Mouse (Mus musculus) liver, embryonic 14 days (tissue): ENCODE data around the gene Saa3. TPM values are rescaled to one million over a fixed set of nuclear protein-coding genes. Genes with fewer than 3 reads are reported as not detected.

Experiments
- polyA plus RNA-seq: library from polyadenylated mRNA; depleted of rRNA; stranded (reverse); fragments of >200 nt; gene quantifications from 2 replicates; pipeline ENCODE4 v1.2.3, GENCODE M21; 2012; rRNA removed

Saa3 gene
- polyA plus RNA-seq = 1.2 and 1.7 TPM in 2 replicates

DNA sequence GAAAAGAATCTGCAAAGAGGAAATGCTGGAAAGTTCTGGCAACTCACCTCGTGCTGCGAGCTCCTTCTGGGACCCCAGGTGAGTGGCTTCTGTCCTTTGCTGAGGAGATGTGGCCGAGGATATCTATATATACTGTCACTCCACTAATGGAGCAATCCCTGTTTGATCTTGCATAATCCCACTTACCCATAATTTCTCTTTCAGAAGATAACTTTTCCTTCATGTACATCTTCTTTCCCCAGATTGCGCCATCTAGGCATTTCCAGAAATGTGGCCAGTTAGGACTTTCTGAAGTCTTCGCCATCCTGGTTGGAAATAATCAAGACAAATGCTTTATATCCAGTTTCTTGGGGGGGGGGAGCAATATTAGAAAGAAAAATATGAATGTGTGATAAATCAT is at the start of gene Saa3:
TSS of gene Saa3 (minus strand) at position 101 of the 400 bp plus-strand sequence.

DNA sequence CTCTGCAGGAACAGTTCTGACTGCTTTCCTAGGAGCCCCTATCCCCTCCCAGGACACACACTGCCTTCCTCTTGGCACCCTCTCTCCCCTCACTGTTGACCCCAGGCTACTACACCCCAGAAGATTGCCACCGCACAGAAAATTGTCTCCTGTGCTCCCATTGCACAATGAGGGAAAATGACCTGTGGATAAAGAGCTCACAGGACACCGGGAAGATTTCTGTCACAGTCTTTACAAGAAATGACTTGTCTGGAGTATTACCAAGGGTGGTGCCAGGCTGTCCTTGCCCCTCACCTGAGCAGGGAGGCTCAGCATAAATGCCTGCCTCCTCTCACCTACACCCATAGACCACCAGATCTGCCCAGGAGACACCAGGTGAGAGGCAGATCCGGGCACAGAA is 36.0 kb upstream of the Saa3 start, which contains the start of gene Saa2:
TSS of gene Saa2 (plus strand) at position 301 of the 400 bp plus-strand sequence.

DNA sequence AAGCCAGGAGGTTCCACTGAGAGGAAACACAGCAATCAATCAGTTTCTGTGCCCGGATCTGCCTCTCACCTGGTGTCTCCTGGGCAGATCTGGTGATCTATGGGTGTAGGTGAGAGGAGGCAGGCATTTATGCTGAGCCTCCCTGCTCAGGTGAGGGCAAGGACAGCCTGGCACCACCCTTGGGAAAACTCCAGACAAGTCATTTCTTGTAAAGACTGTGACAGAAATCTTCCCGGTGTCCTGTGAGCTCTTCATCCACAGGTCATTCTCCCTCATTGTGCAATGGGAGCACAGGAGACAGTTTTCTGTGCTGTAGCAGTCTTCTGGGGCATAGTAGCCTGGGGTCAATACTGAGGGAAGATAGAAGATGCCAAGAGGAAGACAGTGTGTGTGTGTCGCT is 27.4 kb upstream of the Saa3 start, which contains the start of gene Saa1:
TSS of gene Saa1 (minus strand) at position 101 of the 400 bp plus-strand sequence.

DNA sequence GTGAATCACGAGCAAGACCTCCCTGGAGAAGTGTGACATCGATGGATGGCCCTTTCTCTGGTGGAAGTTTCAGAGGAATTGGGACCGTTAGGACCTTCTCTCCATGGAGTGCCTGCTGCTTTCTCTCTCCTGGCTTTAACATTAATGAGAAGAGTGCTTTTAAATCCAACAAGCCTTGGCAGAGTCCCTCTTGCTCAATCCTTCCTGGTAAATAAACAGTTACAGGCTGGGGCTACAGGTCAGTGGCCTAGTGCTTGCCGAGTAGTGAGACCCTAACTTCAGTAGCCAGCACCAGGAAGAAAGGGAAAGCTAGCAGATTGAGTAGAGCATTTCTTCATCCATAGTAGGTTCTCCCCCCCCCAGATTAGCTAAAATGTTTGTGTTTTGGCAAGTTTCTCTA is 17.0 kb upstream of the Saa3 start, which contains the start of gene Saa4:
TSS of gene Saa4 (minus strand) at position 146 of the 400 bp plus-strand sequence.

DNA sequence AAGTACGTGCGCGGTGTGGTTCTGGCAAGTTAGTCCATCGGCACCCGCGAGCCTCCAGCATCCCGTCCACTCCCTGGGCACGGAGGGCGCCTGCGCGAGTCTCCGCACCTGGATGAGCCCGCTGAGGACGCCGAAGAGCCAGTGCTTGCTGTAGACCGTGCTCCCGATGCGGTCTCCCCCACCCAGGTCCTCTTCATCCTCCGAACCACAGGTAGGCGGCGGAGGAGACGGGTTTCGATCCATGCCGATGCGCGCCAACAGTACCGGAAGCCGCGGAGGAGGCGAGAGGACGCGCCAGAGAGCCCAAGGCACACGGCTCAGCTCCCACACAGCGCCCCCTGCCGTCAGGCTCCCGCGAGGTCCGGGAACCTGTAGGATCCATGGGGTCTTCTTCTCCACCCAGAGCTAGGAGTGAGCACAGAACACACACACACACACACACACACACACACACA is 5.1 kb downstream of the Saa3 start, which contains the start of gene Saal1:
TSS of gene Saal1 (minus strand) at position 291 of the 455 bp plus-strand sequence.

DNA sequence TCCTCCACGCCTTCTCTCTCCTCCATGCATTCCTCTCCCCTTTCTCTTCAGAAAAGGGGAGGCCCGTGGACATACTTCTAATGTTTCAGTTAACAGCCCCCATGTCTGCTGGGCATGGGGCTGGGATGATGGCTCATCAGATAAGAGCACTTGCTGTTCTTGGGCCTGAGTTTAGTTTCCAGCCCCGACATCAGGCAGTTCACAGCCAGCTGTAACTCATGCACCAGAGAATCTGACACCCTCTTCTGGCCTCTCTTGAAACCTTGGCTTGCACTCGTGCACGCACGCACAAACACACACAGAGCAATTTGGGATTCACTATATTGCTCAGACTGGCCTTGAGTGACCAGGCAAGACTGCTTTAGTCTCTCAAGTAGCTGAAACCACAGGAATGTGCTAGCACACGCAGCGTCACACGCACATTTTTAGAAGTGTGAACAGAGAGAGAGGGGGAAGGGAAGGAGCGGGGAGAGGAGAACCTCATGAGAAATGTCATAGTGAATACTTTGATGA is 43.3 kb downstream of the Saa3 start, which contains the start of gene Tph1:
TSS of gene Tph1 (minus strand) at position 378 of the 513 bp plus-strand sequence.

Other genes with a start within 250 kb of the Saa3 start
- gene Sergef, start 75.9 kb downstream of the Saa3 start, polyA plus RNA-seq = 3.4 and 3.6 TPM in 2 replicates
- not detected in 2 replicates for gene Tph1, start 43.2 kb downstream of the Saa3 start, polyA plus RNA-seq
- 6.5 and 7.4 TPM in 2 replicates for gene Saal1, start 5.0 kb downstream of the Saa3 start, polyA plus RNA-seq
- gene Saa4, start 16.9 kb upstream of the Saa3 start, polyA plus RNA-seq = 7.1 and 7.3 TPM in 2 replicates
- gene Saa1, start 27.3 kb upstream of the Saa3 start, polyA plus RNA-seq = not detected in 2 replicates
- not detected in 2 replicates for gene Saa2, start 36.1 kb upstream of the Saa3 start, polyA plus RNA-seq
- gene Hps5, start 80.4 kb upstream of the Saa3 start, polyA plus RNA-seq = 6.5 and 7.5 TPM in 2 replicates
- gene Gtf2h1, start 80.4 kb upstream of the Saa3 start, polyA plus RNA-seq = 14.1 and 16.0 TPM in 2 replicates
- 348 and 395 TPM in 2 replicates for gene Ldha, start 125.8 kb upstream of the Saa3 start, polyA plus RNA-seq
- gene Ldhc, start 145.5 kb upstream of the Saa3 start, polyA plus RNA-seq = 0.16 TPM in 2 replicates
- 16.2 and 22.1 TPM in 2 replicates for gene Tsg101, start 204.3 kb upstream of the Saa3 start, polyA plus RNA-seq
- 4.0 and 4.6 TPM in 2 replicates for gene Uevld, start 242.8 kb upstream of the Saa3 start, polyA plus RNA-seq